Mouse (Mus musculus) kidney, adult 2 months (tissue): ENCODE data around the gene Crebbp. TPM values are rescaled to one million over a fixed set of nuclear protein-coding genes. Genes with fewer than 3 reads are reported as not detected.

Source experiments
- DNase-seq: peaks from one replicate; pipeline ENCODE4 v3.0.0; 2021
- H3K27ac ChIP-seq: fragments of 200-500 bp; 2 replicates; pipeline ENCODE4 v1.5.1; 2012; ENCODE audit warnings: low read depth, low read length, control low read depth, inconsistent platforms; ENCODE audit not compliant: insufficient read depth
- H3K27me3 ChIP-seq: fragments of 200-500 bp; replicated peaks from 2 replicates; pipeline ENCODE4 v1.6.1; 2012; ENCODE audit warnings: mild to moderate bottlenecking, moderate library complexity, low read length, inconsistent platforms; ENCODE audit not compliant: control insufficient read depth, insufficient read depth
- H3K36me3 ChIP-seq: fragments of 200-500 bp; 2 replicates; pipeline ENCODE4 v1.6.1; 2012; ENCODE audit warnings: mild to moderate bottlenecking, moderate library complexity, low read length, inconsistent platforms; ENCODE audit not compliant: control insufficient read depth, insufficient read depth
- H3K4me1 ChIP-seq: fragments of 200-500 bp; 2 replicates; pipeline ENCODE4 v1.6.1; 2011; ENCODE audit warnings: low read length; ENCODE audit not compliant: control insufficient read depth, insufficient read depth
- H3K4me3 ChIP-seq: fragments of 200-500 bp; 2 replicates; pipeline ENCODE4 v1.5.1; 2011; ENCODE audit warnings: mild to moderate bottlenecking, low read depth, low read length, control low read depth; ENCODE audit not compliant: insufficient read depth
- CTCF ChIP-seq: fragments of 200-500 bp; conservative IDR thresholded peaks from 2 replicates; pipeline ENCODE4 v1.5.1; 2011; ENCODE audit warnings: low read depth, mild to moderate bottlenecking, control low read depth, low read length, moderate library complexity, mixed read lengths; ENCODE audit not compliant: insufficient read depth, insufficient read length
- POLR2A ChIP-seq: fragments of 200-500 bp; IDR thresholded peaks from one replicate; pipeline ENCODE4 v1.6.1; 2011; ENCODE audit warnings: low read depth, low read length, control low read depth
- WGBS: fragments of 180-500 bp; shearing (Covaris S2); methylation state at CpG from one replicate; pipeline ENCODE4 v1.1.7; 2018; 5-methylcytosine and 5-hydroxymethylcytosine counted together
- polyA plus RNA-seq: library from polyadenylated mRNA; depleted of rRNA; stranded (reverse); fragments of >200 nt; gene quantifications from 2 replicates; pipeline ENCODE4 v1.2.3, GENCODE M21; 2012

The Crebbp gene
- polyA plus RNA-seq, 1 experiment, result 27.1 TPM

DNA sequence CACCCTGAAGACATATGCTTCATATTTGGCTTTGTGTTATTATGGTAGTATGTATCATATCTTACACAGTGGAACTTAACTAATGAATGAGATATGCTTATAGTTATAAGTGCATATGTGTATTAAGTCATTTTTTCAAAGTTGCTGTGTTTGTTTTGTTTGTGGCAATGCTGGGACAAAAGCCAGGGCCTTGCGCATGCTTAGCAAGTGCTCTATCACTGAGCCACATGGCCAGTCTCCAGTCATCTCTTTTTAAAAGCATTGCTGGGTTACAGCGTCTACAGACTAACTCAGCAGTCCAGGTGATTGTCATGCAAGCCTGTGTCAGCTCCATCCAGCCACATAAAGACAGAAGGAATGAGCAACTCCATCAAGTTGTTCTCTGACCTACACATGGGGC is 12.0 kb upstream of the Crebbp start:
- WGBS, result 79% methylated on average over 2 of the region's 2 CpGs
- no peaks in the 10 kb centered on the region for H3K4me1 ChIP-seq
- no peak overlapping the region for H3K27ac ChIP-seq
- no peak for TF ChIP-seq CTCF
- TF ChIP-seq POLR2A, result no peak
- H3K36me3 ChIP-seq, result no peaks in the 10 kb centered on the region
- no peak for DNase-seq
- H3K4me3 ChIP-seq, result no peak overlapping the region
- H3K27me3 ChIP-seq, result no peaks in the 10 kb centered on the region

DNA sequence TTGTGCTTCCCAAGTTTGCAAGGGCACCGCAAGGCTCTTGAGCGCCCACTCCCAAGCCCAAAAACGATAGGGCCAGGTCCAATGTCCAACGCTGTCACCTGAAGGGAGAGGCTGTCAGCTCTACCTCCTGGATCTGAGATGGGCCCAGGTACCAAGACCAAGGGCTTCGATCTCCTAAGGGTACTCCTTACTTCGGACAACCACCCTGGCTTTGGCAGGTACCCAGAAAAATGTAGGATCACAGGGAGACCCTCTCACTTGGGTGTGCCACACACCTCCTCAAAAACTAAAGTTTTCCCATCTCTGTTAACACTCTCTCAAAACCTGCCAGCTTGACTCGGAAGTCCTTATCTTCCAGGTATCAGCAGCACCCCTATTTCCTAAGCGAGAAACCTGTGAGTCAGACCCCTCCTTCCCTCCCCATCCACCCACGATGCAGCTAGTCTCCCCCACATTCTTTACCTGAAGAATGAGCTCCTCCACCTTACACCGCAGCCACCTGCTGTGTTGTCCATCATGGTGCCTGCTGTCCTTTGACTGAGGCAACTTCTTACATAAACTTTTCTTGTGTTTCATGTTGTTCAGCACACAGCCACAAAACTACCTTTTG is 939 bp upstream of the Crebbp start:
- H3K27me3 ChIP-seq, result no peaks in the 10 kb centered on the region
- H3K4me3 ChIP-seq, result peak overlapping the region; percentile 95
- no peak for DNase-seq
- no peaks in the 10 kb centered on the region for H3K36me3 ChIP-seq
- peaks cover 9% of the 10 kb centered on the region for H3K4me1 ChIP-seq
- WGBS, result 54% methylated on average over 10 of the region's 10 CpGs
- 0 out of 2 replicates have a peak overlapping the region, but pooled peaks have one; percentile 10 for H3K27ac ChIP-seq
- no peak for TF ChIP-seq CTCF
- TF ChIP-seq POLR2A, result no peak

DNA sequence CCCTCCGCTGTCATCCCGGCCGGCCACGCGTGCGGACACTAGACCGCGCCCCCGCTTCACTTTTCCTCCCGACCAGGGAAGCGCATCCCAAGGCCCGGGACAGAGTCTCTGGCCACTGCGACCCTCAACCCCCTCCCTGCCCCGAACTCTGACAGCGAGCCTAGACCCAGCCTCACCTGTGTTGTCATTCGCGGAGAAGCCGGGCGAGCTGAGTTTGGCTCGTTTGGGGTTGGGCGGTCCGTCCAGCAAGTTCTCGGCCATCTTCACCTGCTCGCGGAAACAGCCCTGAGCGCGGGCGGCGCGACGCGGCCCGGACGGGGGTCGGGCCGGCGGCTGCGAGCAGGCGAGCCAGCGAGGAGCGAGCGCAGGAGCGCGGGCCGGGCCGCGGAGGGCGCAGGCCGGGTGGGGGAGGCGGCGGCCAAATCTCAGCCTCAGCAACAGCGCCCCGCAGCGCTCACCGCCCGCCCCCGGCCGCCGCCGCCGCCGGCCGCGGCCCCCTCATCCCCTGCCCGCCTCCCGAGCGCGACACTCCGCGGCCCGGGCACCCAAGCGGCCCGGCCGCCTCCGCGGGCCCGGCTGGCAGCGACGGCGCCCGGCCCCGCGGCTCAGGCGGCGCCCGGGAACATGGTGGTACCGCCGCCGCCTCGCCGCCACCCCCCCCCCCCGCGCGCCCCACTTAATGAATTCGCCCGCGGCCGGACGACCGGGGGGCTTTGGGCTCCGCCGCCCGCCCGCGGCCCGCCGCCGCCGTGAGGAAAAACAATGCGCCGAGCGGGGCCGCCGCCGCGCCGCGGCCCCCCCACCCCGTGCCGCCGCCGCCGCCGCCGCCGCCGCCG is 616 bp downstream of the Crebbp start:
- 7% methylated on average over 124 of the region's 128 CpGs for WGBS
- H3K4me1 ChIP-seq, result peaks cover 9% of the 10 kb centered on the region
- peak overlapping the region; percentile 92 for H3K27ac ChIP-seq
- TF ChIP-seq POLR2A (no peak), CTCF (no peak)
- no peaks in the 10 kb centered on the region for H3K27me3 ChIP-seq
- DNase-seq, result peak; percentile 69
- no peaks in the 10 kb centered on the region for H3K36me3 ChIP-seq
- peak overlapping the region; percentile 78 for H3K4me3 ChIP-seq

DNA sequence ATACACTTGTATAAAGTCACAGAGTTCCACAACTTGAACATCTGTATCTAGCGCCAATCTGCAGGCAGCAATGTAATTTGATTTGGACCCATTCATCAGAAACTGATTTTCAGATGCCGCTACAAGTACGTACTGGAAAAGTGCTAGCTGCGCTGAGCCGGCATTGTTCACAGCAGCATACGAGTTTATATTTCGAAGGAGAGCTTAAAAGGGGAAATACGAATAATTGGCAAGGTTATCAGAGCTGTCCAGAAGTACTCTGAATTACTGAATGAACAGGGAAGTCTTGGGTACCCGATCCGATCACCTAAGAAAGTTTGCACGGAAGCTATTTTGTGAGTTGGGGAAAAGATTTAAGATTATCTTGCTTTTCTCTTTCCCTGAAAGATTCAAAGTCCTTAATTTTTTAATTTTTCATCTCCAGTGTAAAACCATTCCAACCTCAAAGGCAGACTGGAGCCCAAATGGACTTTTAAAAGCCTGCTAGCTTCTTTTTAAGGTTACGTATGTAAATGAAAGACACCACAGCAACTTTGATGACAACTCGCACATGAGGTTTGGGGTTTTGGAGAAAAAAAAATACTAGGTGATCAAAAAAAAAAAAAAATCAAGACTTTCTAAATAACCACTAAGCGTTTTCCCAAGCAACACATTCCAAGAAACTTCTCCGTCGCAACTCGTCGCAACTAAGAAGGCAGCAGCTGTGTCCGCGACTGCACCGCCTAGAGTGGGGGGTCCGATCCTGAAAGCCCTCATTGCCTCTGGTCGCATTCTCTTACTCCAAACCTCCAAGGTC is 1.4 kb downstream of the Crebbp start:
- TF ChIP-seq CTCF (no peak), POLR2A (no peak)
- WGBS, result 2% methylated on average over 23 of the region's 23 CpGs
- Histone ChIP-seq H3K36me3 (no peaks in the 10 kb centered on the region), H3K4me3 (peak overlapping the region; percentile 78), H3K27me3 (no peaks in the 10 kb centered on the region), H3K4me1 (peaks cover 9% of the 10 kb centered on the region), H3K27ac (no peak overlapping the region)
- no peak for DNase-seq

DNA sequence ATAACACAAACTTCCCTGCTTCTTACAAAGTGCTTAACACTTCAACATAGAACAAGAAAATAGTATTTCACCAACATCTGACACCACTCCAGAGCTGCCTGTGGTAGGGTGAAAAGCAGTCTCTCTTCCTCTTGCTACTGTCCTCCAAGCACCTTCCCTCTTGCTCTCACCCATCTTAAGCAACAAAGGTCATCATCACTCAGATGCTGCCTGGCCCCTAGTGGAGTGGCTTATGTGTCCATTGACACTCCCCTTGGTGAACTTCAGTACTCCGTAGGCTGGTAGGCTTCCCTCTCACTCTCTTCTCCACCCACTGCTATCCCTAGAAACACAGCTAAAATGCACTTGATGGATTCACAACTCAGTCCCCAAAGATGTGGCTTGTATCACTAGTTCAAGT is 3.5 kb downstream of the Crebbp start:
- no peak overlapping the region for H3K4me3 ChIP-seq
- 16% methylated on average over 1 of the region's 1 CpGs for WGBS
- peak; percentile 12 for DNase-seq
- TF ChIP-seq CTCF (no peak), POLR2A (no peak)
- H3K27ac ChIP-seq, result no peak overlapping the region
- H3K4me1 ChIP-seq, result peaks cover 17% of the 10 kb centered on the region
- H3K27me3 ChIP-seq, result no peaks in the 10 kb centered on the region
- H3K36me3 ChIP-seq, result no peaks in the 10 kb centered on the region

DNA sequence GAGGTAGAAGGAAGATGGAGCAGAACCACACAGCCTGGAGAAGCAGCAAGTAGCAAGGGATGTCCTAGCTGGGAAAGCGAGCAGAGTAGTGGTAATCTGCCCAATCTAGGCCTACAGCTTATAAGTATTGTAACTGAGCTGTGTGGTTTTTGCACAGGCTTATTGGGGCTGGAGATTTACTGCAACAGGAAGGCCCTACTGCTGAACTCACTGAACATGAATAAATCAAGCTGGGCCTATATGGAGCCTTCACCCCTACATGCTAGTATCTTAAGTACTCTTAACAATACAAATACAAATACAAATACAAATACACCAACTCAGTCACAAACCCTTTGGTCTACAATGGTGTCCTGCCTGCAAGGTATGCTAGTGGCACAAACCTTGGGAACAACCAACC is 10.2 kb downstream of the Crebbp start:
- peak; percentile 11 for DNase-seq
- H3K4me1 ChIP-seq, result peaks cover 16% of the 10 kb centered on the region; the same call in 1 of the 2 replicates
- 71% methylated on average over 1 of the region's 1 CpGs for WGBS
- no peak overlapping the region for H3K27ac ChIP-seq
- no peaks in the 10 kb centered on the region for H3K36me3 ChIP-seq
- no peak overlapping the region for H3K4me3 ChIP-seq
- TF ChIP-seq CTCF, result no peak
- TF ChIP-seq POLR2A, result no peak
- H3K27me3 ChIP-seq, result no peaks in the 10 kb centered on the region

DNA sequence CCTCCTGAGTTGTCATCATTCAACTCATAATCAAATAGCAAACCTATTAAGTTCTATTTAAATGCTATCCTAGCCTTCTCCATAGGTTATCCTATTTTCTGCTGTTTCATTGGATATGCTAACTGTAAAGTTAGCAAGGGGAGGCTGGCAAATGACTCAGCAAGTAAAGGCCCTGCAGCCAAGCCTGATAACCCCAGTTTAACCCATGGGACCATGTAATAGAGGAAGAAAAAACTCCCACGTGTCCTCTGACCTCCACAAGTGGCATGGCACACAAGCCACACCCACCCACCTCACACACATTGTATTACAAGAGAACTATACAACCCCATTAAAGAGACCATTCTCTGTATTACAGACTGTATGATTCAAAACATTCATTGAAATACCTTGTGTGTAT is 13.8 kb downstream of the Crebbp start:
- peaks cover 9% of the 10 kb centered on the region; the same call in 1 of the 2 replicates for H3K4me1 ChIP-seq
- H3K27me3 ChIP-seq, result no peaks in the 10 kb centered on the region
- H3K36me3 ChIP-seq, result no peaks in the 10 kb centered on the region
- no peak for DNase-seq
- H3K27ac ChIP-seq, result no peak overlapping the region
- H3K4me3 ChIP-seq, result no peak overlapping the region
- TF ChIP-seq POLR2A (no peak), CTCF (no peak)
- 23% methylated on average over 1 of the region's 1 CpGs for WGBS
